Mouse (Mus musculus): ENCODE measurements at regions not wholly inside any gene's neighbourhood (a gene's known extent, or its start where the extent isn't known, plus 50 kb on each side); places are given as distances from the start of the nearest gene placed in this dataset.

GRCm38 (mm10) chr14:81038045-81038444, 1054.2 kb downstream of the Olfm4 start:
- no peak for TF ChIP-seq CTCF (IDR thresholded peaks at IDR 0.05)
- DNase-seq = no peak
- Histone ChIP-seq H3K4me3 (no peak overlapping the region), H3K27ac (no peak overlapping the region)
- intact Hi-C loops (cut with DNase I) = no loop called here

Data from gastrocnemius, adult 2 months (tissue).